Mouse (Mus musculus) ovary, postnatal 14 days (tissue): Measurements from ENCODE around the gene Zfp536.
"Not testable (repeated sequence)": the region's sequence is repeated elsewhere in the genome, so short reads cannot be mapped to it uniquely, and the experiment has no call there.

Source experiments
- DNase-seq: peaks from one replicate; pipeline ENCODE4 v3.0.0; 2022; ENCODE audit warnings: low spot score

The Zfp536 gene

GRCm38 (mm10) chr7:37758886-37759285, 14.6 kb downstream of the Zfp536 start:
- DNase-seq, result no peak

- no peak for DNase-seq
Measured at GRCm38 (mm10) chr7:37753024-37753423, 20.4 kb downstream of the Zfp536 start.

- no peak for DNase-seq
Measured at GRCm38 (mm10) chr7:37746133-37746761, 27.2 kb downstream of the Zfp536 start.

DNA sequence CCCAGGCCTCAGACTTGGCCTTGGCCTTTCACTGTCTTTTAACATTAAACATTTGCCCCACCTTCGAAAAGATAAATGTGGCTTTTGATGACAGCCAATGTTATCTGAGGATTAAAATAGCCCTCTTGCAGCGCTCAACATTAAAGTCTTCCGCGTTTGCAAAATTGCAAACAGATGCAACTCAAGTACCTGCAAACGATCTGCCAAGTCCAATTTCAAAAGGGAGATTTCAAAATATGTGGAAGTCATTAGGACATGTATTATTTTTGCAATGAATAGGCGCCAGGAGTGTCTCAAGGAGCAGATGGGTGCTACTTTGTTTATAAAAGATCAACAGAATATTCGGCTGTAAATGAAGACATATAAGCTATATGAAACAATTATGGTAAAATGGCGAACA, 30.1 kb downstream of the Zfp536 start:
- DNase-seq, result no peak

- DNase-seq, result no peak
Measured at GRCm38 (mm10) chr7:37737191-37737590, 36.2 kb downstream of the Zfp536 start.

DNA sequence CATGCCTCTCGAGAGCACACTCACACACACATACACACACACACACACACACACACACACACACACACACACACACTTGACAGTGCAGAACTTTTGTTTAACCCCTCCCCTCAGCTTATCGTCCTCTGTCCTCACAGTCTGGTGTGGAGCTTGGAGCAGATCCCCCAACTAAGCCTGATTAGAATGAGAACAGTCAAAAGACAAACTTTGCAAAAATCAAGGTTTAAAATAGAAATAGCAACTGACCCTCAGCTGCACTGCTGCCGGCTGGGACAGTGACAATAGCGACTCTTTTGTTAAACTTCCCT, 37.1 kb downstream of the Zfp536 start:
- DNase-seq, result no peak

- DNase-seq, result no peak
Measured at GRCm38 (mm10) chr7:37735707-37736412, 37.6 kb downstream of the Zfp536 start.

DNA sequence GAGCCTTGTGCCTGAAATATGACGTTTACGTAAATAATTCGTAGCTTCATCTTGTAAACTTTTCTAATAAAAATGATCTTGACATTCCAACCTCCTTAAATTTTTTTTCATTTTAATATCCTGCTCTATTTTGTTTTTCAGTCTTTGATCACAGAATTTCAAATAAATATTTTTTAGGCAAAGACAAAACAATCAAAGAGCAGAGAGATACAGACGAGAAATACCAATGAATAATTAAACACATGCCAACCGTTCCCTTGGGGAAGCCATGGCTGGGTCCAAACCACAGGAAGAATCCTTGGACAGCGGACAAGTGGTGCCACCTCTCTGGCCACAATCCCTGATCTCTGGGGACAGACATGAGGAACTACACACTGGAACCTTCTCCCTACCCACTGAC, 38.3 kb downstream of the Zfp536 start:
- no peak for DNase-seq

GRCm38 (mm10) chr7:37734576-37734975, 38.9 kb downstream of the Zfp536 start:
- DNase-seq, result no peak

GRCm38 (mm10) chr7:37733996-37734395, 39.4 kb downstream of the Zfp536 start:
- DNase-seq, result no peak

DNA sequence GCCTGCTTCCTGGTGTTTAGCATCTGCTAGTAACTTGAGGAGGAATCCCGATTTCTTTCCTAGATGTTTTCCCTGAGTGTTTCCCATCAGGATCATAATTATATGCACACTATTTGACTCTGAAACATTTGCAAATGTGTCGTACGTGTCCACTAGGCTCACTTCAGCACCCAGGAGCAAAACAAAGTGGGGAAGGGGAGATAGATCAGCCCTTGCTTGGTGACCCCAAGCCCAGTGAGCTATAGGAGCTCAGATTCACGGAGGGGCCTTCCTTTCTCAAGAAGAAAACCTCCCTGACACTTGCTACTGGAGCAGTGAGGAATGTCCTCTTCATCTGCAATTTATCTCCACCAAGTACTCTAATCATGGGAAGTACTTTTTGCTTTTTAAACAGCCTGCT, 40.7 kb downstream of the Zfp536 start:
- DNase-seq, result no peak

GRCm38 (mm10) chr7:37727746-37728145, 45.7 kb downstream of the Zfp536 start:
- DNase-seq, result no peak

GRCm38 (mm10) chr7:37724002-37724790, 49.2 kb downstream of the Zfp536 start:
- no peak for DNase-seq

- DNase-seq, result no peak
Measured at GRCm38 (mm10) chr7:37723191-37723592, 50.2 kb downstream of the Zfp536 start.

DNA sequence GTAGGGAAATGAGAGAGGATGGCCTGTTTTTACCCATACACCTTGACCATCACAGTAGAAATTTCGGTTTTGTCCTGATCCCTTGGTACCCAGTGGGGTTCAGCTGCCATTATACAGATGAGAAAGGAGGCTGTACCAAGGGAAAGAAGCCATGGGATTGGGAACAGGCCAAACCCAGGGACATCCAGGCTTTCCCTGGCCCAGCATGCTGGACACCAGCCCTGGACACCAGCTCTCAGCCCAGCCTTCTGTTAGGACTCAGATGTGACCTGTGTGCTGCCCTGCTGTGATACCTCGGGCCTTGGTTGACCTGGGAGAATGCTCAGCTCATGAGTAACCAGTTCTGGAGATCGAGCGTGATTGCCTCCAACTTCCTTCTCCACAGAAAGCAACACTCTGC, 51.8 kb downstream of the Zfp536 start:
- DNase-seq, result no peak

DNA sequence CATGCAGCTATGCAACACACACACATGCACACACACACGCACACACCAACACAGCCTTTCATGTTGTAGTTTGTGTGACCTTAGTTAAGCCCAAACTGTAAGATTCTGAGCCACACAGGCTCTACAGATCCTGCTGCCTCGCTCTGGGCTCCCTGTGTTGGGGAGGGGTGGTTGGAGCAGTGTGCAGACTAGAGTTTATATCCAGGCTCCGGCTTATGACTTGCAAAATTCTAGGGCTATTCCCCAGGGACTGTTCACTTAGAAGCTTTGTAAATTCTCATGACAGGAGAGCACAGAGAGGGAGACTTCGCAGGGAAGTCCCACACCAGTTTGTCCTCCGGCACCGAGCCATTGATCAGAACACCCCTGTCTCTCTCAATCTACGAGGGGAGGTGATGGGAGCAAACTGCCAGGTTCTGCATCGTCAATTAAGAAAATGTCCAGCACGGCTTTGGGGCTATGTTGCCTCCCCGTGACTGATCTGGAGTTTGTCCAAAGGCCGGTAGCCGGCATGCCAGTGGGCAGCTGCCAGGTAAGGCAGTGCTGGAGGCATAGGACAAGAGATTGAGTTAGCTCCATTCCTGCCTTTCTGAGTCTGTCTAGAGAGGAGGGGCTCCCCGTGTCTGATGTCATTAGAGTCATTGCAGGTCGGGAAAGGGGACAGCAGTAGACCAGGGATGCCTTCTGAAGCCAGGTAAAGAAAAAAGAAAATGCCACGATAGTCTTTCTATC, 54.6 kb downstream of the Zfp536 start:
- peak; percentile 2 for DNase-seq

- DNase-seq, result no peak
Measured at GRCm38 (mm10) chr7:37717071-37717470, 56.4 kb downstream of the Zfp536 start.

GRCm38 (mm10) chr7:37716626-37717025, 56.8 kb downstream of the Zfp536 start:
- DNase-seq, result no peak

DNA sequence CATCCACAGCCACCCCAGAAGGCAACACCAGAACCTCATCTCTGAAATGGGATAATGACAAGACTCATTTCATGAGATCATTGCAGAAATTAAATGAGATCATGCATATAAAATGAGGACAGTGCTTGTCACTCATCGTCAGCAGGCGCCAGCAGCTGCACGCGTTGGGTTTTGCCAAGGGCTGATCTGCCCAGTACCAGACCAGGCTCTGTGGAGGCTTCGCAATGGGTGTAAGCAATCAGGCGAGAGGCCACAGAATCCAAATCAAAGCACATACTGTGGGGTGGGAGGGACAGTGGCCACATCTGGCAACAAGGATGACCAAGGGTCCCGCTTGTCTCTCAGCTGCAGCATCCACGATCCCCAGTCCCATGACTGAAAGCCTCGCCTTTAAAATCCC, 69.0 kb downstream of the Zfp536 start:
- DNase-seq, result no peak

- DNase-seq, result not testable (repeated sequence)
Measured at GRCm38 (mm10) chr7:37697378-37697777, 76.1 kb downstream of the Zfp536 start.

GRCm38 (mm10) chr7:37695066-37695465, 78.4 kb downstream of the Zfp536 start:
- no peak for DNase-seq

GRCm38 (mm10) chr7:37690606-37691005, 82.8 kb downstream of the Zfp536 start:
- DNase-seq, result no peak
